ENCODE assay signal across 16 mouse cellular contexts in the genomic region with DNA sequence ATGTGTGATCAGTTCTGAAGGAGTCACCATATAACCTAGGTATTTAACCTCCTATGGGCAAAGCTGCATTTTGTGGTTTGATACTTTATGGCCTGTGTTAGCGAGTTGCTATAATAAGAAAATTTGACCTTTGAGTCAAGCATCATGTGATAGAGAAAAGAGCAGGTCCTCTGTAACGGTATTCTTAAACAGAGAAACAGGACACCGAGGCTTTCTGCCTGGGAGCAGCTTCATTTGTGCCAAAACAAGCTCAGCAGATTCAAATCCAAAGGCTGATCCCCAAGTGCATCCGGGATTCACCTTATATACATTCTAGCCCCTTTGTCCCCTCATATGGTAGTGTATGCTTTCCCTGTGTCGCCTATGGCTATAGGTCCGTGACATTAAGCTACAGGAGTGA.
"Had no signal": no experiment of that assay in that cellular context is flagged by ENCODE, and none has a peak within 500 bp of the region (broad histone marks: within the 10 kb centered on the region; RNA-seq: fewer than 3 reads in every experiment).

No protein-coding gene starts in this region.

- H3K27me3 ChIP-seq: lung, embryonic 15.5 days; midbrain, embryonic 12.5 days; neural tube, embryonic 12.5 days had no signal

- ATAC-seq: liver, postnatal 0 days; lung, postnatal 0 days; midbrain, embryonic 16.5 days had no signal

- H3K4me3 ChIP-seq: lung, embryonic 15.5 days; midbrain, embryonic 10.5 days; midbrain, embryonic 12.5 days; neural tube, embryonic 12.5 days had no signal

- H3K36me3 ChIP-seq: lung, embryonic 15.5 days; midbrain, embryonic 10.5 days; midbrain, embryonic 12.5 days; neural tube, embryonic 12.5 days had no signal

- H3K4me2 ChIP-seq: lung, embryonic 15.5 days; midbrain, embryonic 12.5 days; neural tube, embryonic 12.5 days had no signal

- DNase-seq: liver, postnatal 0 days; lung, adult 2 months; lung, postnatal 14 days; lung, postnatal 36 days; midbrain, embryonic 14.5 days; right cerebral cortex, postnatal 14 days; spleen, adult 18-20 months; thymus, adult 18-20 months; thymus, postnatal 14 days; thymus, postnatal 36 days had no signal
